Mouse (Mus musculus): Measurements from ENCODE around the gene Gm20806.
"Not testable (repeated sequence)": the region's sequence is repeated elsewhere in the genome, so short reads cannot be mapped to it uniquely, and the experiment has no call there.

Gm20806 gene

DNA sequence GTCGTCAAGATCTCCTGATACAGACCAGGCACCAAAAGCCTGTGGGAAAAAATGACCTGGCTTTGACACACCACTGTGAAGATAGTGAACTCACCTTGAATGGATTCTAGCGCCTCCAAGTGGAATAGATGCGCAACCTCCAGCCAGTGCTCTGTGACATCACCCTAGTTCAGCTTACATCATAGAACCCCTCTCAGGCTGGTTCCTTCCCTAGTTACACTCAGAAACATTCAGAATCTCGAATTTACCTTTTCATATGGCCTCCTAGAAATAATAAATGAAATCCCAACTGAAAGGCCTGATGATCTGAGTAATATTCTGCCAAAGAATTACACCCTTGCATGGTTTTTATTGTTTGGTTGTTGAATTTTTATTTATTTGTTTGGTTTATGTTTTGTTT, at the start of gene Gm20806:
TSS of gene Gm20806 (minus strand) at position 101 of the 400 bp plus-strand sequence.
- DNase-seq (ENCODE audit: low spot score), result not testable (repeated sequence)
